In the genomic region with DNA sequence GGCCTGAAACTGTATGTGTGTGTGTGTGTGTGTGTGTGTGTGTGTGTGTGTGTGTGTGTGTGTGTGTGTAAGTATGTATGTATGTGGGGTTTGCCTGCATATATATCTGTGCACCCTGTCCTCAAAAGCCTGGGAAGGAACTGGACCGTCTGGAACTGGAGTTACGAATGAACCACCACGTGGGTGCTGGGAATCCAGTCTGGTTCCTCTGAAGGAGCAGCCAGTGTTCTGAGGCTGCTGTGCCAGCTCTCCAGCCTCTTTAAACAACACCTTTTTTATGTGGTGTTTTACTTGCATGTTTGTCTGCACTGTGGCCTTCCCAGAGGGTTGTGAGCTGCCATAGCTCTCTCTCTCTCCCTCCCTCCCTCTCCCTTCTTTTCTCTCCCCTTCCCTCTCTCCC, we compare ENCODE assay signal across 12 mouse cellular contexts. TPM values are rescaled to one million over a fixed set of nuclear protein-coding genes. Genes with fewer than 3 reads are reported as not detected.
DNase-seq lines count a peak whose midpoint lies in the region; ATAC-seq and TF ChIP-seq lines count a peak whose summit lies in the region.
"Had no signal": no experiment of that assay in that cellular context is flagged by ENCODE, and none has a peak within 500 bp of the region (broad histone marks: within the 10 kb centered on the region; RNA-seq: fewer than 3 reads in every experiment).

No protein-coding gene starts in this region.

- no peak overlapping the region for H3K9ac ChIP-seq in neural tube, embryonic 12.5 days
- no peak overlapping the region for H3K9ac ChIP-seq in heart, postnatal 0 days (replicated peaks; ENCODE audit: low read depth, low read length)
- no peak overlapping the region for H3K9ac ChIP-seq in midbrain, embryonic 15.5 days

- H3K27me3 ChIP-seq in heart, embryonic 10.5 days (ENCODE audit: insufficient read depth, poor library complexity, severe bottlenecking) = no peaks in the 10 kb centered on the region
- no peaks in the 10 kb centered on the region for H3K27me3 ChIP-seq in neural tube, embryonic 12.5 days (replicated peaks)
- H3K27me3 ChIP-seq in heart, postnatal 0 days (ENCODE audit: control insufficient read depth, insufficient read depth, low read length) = no peaks in the 10 kb centered on the region
- no peaks in the 10 kb centered on the region for H3K27me3 ChIP-seq in midbrain, embryonic 15.5 days (replicated peaks)
- H3K27me3 ChIP-seq: CH12.LX had no signal

- no peak for ATAC-seq in neural tube, embryonic 12.5 days (ENCODE audit: low FRiP score, low read depth)
- no peak for ATAC-seq in heart, postnatal 0 days (ENCODE audit: insufficient read depth, low read depth)
- ATAC-seq in midbrain, embryonic 15.5 days (replicated peaks) = no peak
- no peak for ATAC-seq in frontal cortex, adult (ENCODE audit: low TSS enrichment)

- no peak overlapping the region for H3K4me3 ChIP-seq in heart, embryonic 10.5 days
- H3K4me3 ChIP-seq in neural tube, embryonic 12.5 days = no peak overlapping the region
- H3K4me3 ChIP-seq in heart, postnatal 0 days (ENCODE audit: low read depth, low read length) = no peak overlapping the region
- H3K4me3 ChIP-seq in midbrain, embryonic 15.5 days = no peak overlapping the region

- H3K4me2 ChIP-seq in neural tube, embryonic 12.5 days (replicated peaks) = 0 out of 2 replicates have a peak overlapping the region, but pooled peaks have one; percentile 21
- no peak overlapping the region for H3K4me2 ChIP-seq in heart, postnatal 0 days (ENCODE audit: low read depth, low read length)
- no peak overlapping the region for H3K4me2 ChIP-seq in midbrain, embryonic 15.5 days
- H3K4me2 ChIP-seq: lung, embryonic 14.5 days had no signal

- H3K9me3 ChIP-seq in heart, embryonic 10.5 days = no peaks in the 10 kb centered on the region
- no peaks in the 10 kb centered on the region for H3K9me3 ChIP-seq in neural tube, embryonic 12.5 days
- H3K9me3 ChIP-seq in heart, postnatal 0 days (replicated peaks; ENCODE audit: control insufficient read depth, low read length) = no peaks in the 10 kb centered on the region
- no peaks in the 10 kb centered on the region for H3K9me3 ChIP-seq in midbrain, embryonic 15.5 days

- 60% methylated on average over 3 of the region's 3 CpGs for WGBS in heart, embryonic 10.5 days
- WGBS in neural tube, embryonic 12.5 days = 77% methylated on average over 3 of the region's 3 CpGs
- 69% methylated on average over 3 of the region's 3 CpGs for WGBS in heart, postnatal 0 days
- 76% methylated on average over 3 of the region's 3 CpGs for WGBS in midbrain, embryonic 15.5 days

- H3K4me1 ChIP-seq in heart, embryonic 10.5 days = peaks cover 52% of the 10 kb centered on the region
- H3K4me1 ChIP-seq in neural tube, embryonic 12.5 days = peaks cover 28% of the 10 kb centered on the region
- peaks cover 46% of the 10 kb centered on the region for H3K4me1 ChIP-seq in heart, postnatal 0 days (ENCODE audit: control insufficient read depth, insufficient read depth)
- H3K4me1 ChIP-seq in midbrain, embryonic 15.5 days = peaks cover 29% of the 10 kb centered on the region

- no peak for TF ChIP-seq EP300 in heart, postnatal 0 days (IDR thresholded peaks at IDR 0.05; ENCODE audit: low read depth)

- peaks cover 5% of the 10 kb centered on the region; the same call in 1 of the 2 replicates for H3K36me3 ChIP-seq in heart, embryonic 10.5 days
- H3K36me3 ChIP-seq in neural tube, embryonic 12.5 days = peaks cover 2% of the 10 kb centered on the region; the same call in 1 of the 2 replicates
- peaks cover 31% of the 10 kb centered on the region for H3K36me3 ChIP-seq in heart, postnatal 0 days (replicated peaks; ENCODE audit: control insufficient read depth, insufficient read depth, low read length)
- H3K36me3 ChIP-seq in midbrain, embryonic 15.5 days (replicated peaks) = peaks cover 9% of the 10 kb centered on the region

- no peak for DNase-seq in heart, embryonic 10.5 days (ENCODE audit: low spot score)
- DNase-seq in heart, adult 18-20 months = no peak
- no peak for DNase-seq in neural tube, embryonic 10.5 days (ENCODE audit: extremely low spot score, low spot score)
- no peak for DNase-seq in heart, postnatal 0 days (ENCODE audit: low spot score)
- DNase-seq in gastrocnemius, adult 18-20 months (ENCODE audit: low spot score) = no peak
- DNase-seq: gastrocnemius, postnatal 25 days; kidney, adult 2 months had no signal

- no peak for TF ChIP-seq CTCF in heart, postnatal 0 days (IDR thresholded peaks at IDR 0.05; ENCODE audit: low read depth)

- peak overlapping the region; percentile 84 for H3K27ac ChIP-seq in heart, embryonic 10.5 days
- no peak overlapping the region for H3K27ac ChIP-seq in neural tube, embryonic 12.5 days
- peak overlapping the region; percentile 71 for H3K27ac ChIP-seq in heart, postnatal 0 days (ENCODE audit: low read depth)
- H3K27ac ChIP-seq in midbrain, embryonic 15.5 days = peak overlapping the region; percentile 65; the same call in 1 of the 2 replicates

RNA-seq across cellular contexts. Expression of a gene that starts 6.4 kb away (rescaled TPM):
- 7.9 and 9.5 TPM in 2 replicates for polyA plus RNA-seq in heart, embryonic 10.5 days (2016; fragmentation: Nextera tagmentation; extraction: Ambion mirVana)
- total RNA-seq in heart, adult 18-20 months (2021) = 10 to 100 TPM; 45.2 to 51.2 TPM
- 21.2 and 22.6 TPM in 2 replicates for polyA plus RNA-seq in neural tube, embryonic 12.5 days (2016; fragmentation: Nextera tagmentation; extraction: Ambion mirVana)
- 22.3 and 57.6 TPM in 2 replicates for total RNA-seq in heart, postnatal 0 days (2014; rRNA removed; ENCODE audit: low replicate concordance)
- 44.7 and 65.9 TPM in 2 replicates for polyA plus RNA-seq in heart, postnatal 0 days (2015; fragmentation: Nextera tagmentation; extraction: Ambion mirVana)
- 26.5 and 26.6 TPM in 2 replicates for polyA plus RNA-seq in midbrain, embryonic 15.5 days (2015; fragmentation: Nextera tagmentation; extraction: Ambion mirVana)
- total RNA-seq in gastrocnemius, adult 18-20 months (2021) = 10 to 100 TPM; 27.2 to 30.8 TPM

RNA-seq across cellular contexts. Expression of a gene that starts 47.9 kb away (rescaled TPM):
- polyA plus RNA-seq in heart, embryonic 10.5 days (2016; fragmentation: Nextera tagmentation; extraction: Ambion mirVana) = 32.0 and 49.1 TPM in 2 replicates
- 10 to 100 TPM; 19.4 to 23.1 TPM for total RNA-seq in heart, adult 18-20 months (2021)
- polyA plus RNA-seq in neural tube, embryonic 12.5 days (2016; fragmentation: Nextera tagmentation; extraction: Ambion mirVana) = 115 and 117 TPM in 2 replicates
- total RNA-seq in heart, postnatal 0 days (2014; rRNA removed; ENCODE audit: low replicate concordance) = 35.6 and 56.8 TPM in 2 replicates
- 13.1 and 14.0 TPM in 2 replicates for polyA plus RNA-seq in heart, postnatal 0 days (2015; fragmentation: Nextera tagmentation; extraction: Ambion mirVana)
- polyA plus RNA-seq in midbrain, embryonic 15.5 days (2015; fragmentation: Nextera tagmentation; extraction: Ambion mirVana) = 60.9 and 63.2 TPM in 2 replicates
- 10 to 100 TPM; 11.3 to 12.7 TPM for total RNA-seq in gastrocnemius, adult 18-20 months (2021)
